In the genomic region with DNA sequence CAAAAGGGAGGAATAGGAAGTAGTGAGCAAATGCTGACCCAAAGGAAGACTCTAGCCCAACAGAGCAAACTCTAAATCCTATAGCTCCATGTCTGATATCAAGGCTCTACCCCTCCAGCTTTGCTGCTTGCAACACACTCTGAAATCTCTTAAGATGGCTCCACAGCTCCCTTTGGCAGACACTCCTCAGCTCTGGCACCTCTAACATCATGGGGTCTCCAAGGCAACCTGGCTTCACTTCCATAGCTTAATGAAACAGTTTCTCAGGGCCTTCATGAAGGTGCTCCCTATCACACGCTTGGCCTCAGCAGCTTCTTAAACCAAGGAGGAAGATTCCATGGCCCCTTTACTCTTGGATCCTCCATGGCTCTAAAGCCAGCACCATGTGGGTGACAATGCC, we compare ENCODE assay signal across 28 mouse cellular contexts.
A peak's percentile ranks its signal among the peaks of the same experiment; 100 is the strongest.
DNase-seq lines count a peak whose midpoint lies in the region; ATAC-seq and TF ChIP-seq lines count a peak whose summit lies in the region.
"Had no signal": no experiment of that assay in that cellular context is flagged by ENCODE, and none has a peak within 500 bp of the region (broad histone marks: within the 10 kb centered on the region; RNA-seq: fewer than 3 reads in every experiment).

No protein-coding gene starts in this region.

- 73% methylated on average over 1 of the region's 1 CpGs for WGBS in forebrain, postnatal 0 days
- 87% methylated on average over 1 of the region's 1 CpGs for WGBS in forebrain, embryonic 15.5 days
- WGBS in midbrain, embryonic 15.5 days, result 96% methylated on average over 1 of the region's 1 CpGs

- no peak overlapping the region for H3K4me3 ChIP-seq in forebrain, postnatal 0 days (ENCODE audit: low read depth, low read length)
- H3K4me3 ChIP-seq in forebrain, embryonic 15.5 days, result no peak overlapping the region
- no peak overlapping the region for H3K4me3 ChIP-seq in midbrain, embryonic 15.5 days
- H3K4me3 ChIP-seq: embryonic facial prominence, embryonic 10.5 days; embryonic facial prominence, embryonic 13.5 days; erythroblast, embryonic 14.5 days; forebrain, embryonic 13.5 days; heart, adult 2 months; heart, embryonic 10.5 days; heart, embryonic 13.5 days; hindbrain, embryonic 12.5 days; hindbrain, embryonic 15.5 days had no signal

- H3K4me1 ChIP-seq in forebrain, postnatal 0 days (ENCODE audit: insufficient read depth), result no peaks in the 10 kb centered on the region
- no peaks in the 10 kb centered on the region for H3K4me1 ChIP-seq in forebrain, embryonic 15.5 days
- no peaks in the 10 kb centered on the region for H3K4me1 ChIP-seq in midbrain, embryonic 15.5 days
- H3K4me1 ChIP-seq: forebrain, embryonic 13.5 days; hindbrain, embryonic 12.5 days; hindbrain, embryonic 15.5 days had no signal

- no peak overlapping the region for H3K9ac ChIP-seq in forebrain, postnatal 0 days
- no peak overlapping the region for H3K9ac ChIP-seq in forebrain, embryonic 15.5 days (replicated peaks)
- no peak overlapping the region for H3K9ac ChIP-seq in midbrain, embryonic 15.5 days
- H3K9ac ChIP-seq: embryonic facial prominence, embryonic 13.5 days; forebrain, embryonic 13.5 days; heart, embryonic 13.5 days; hindbrain, embryonic 12.5 days; hindbrain, embryonic 15.5 days had no signal

- H3K9me3 ChIP-seq in forebrain, postnatal 0 days (ENCODE audit: low read length), result no peaks in the 10 kb centered on the region
- no peaks in the 10 kb centered on the region for H3K9me3 ChIP-seq in forebrain, embryonic 15.5 days
- H3K9me3 ChIP-seq in midbrain, embryonic 15.5 days, result no peaks in the 10 kb centered on the region
- H3K9me3 ChIP-seq: embryonic facial prominence, embryonic 10.5 days; embryonic facial prominence, embryonic 13.5 days; forebrain, embryonic 13.5 days; G1E; heart, embryonic 10.5 days; heart, embryonic 13.5 days; hindbrain, embryonic 12.5 days; hindbrain, embryonic 15.5 days had no signal

- no peak overlapping the region for H3K4me2 ChIP-seq in forebrain, postnatal 0 days (ENCODE audit: low read depth)
- H3K4me2 ChIP-seq in forebrain, embryonic 15.5 days (replicated peaks), result no peak overlapping the region
- no peak overlapping the region for H3K4me2 ChIP-seq in midbrain, embryonic 15.5 days
- H3K4me2 ChIP-seq: embryonic facial prominence, embryonic 13.5 days; forebrain, embryonic 13.5 days; heart, embryonic 13.5 days; hindbrain, embryonic 12.5 days; hindbrain, embryonic 15.5 days had no signal

- no peak overlapping the region for H3K27ac ChIP-seq in forebrain, postnatal 0 days (ENCODE audit: low read depth, low read length)
- H3K27ac ChIP-seq in forebrain, embryonic 15.5 days (replicated peaks), result no peak overlapping the region
- H3K27ac ChIP-seq in midbrain, embryonic 15.5 days, result no peak overlapping the region
- H3K27ac ChIP-seq: embryonic facial prominence, embryonic 10.5 days; embryonic facial prominence, embryonic 13.5 days; forebrain, embryonic 13.5 days; heart, adult 2 months; heart, embryonic 10.5 days; heart, embryonic 13.5 days; hindbrain, embryonic 12.5 days; hindbrain, embryonic 15.5 days had no signal

- peaks cover 5% of the 10 kb centered on the region for H3K27me3 ChIP-seq in forebrain, postnatal 0 days (ENCODE audit: insufficient read depth, low read length)
- H3K27me3 ChIP-seq in forebrain, embryonic 15.5 days, result peaks cover 21% of the 10 kb centered on the region; the same call in 1 of the 2 replicates
- H3K27me3 ChIP-seq in midbrain, embryonic 15.5 days (replicated peaks), result peaks cover 18% of the 10 kb centered on the region; the same call in 1 of the 2 replicates
- H3K27me3 ChIP-seq: embryonic facial prominence, embryonic 13.5 days; Patski had no signal

- H3K36me3 ChIP-seq in forebrain, postnatal 0 days (ENCODE audit: insufficient read depth), result no peaks in the 10 kb centered on the region
- H3K36me3 ChIP-seq in forebrain, embryonic 15.5 days, result no peaks in the 10 kb centered on the region
- H3K36me3 ChIP-seq in midbrain, embryonic 15.5 days (replicated peaks), result no peaks in the 10 kb centered on the region
- H3K36me3 ChIP-seq: embryonic facial prominence, embryonic 10.5 days; embryonic facial prominence, embryonic 13.5 days; G1E; heart, embryonic 10.5 days; heart, embryonic 13.5 days; hindbrain, embryonic 12.5 days; hindbrain, embryonic 15.5 days had no signal

- ATAC-seq in forebrain, postnatal 0 days, result peak; percentile 67
- no peak for ATAC-seq in forebrain, embryonic 15.5 days (replicated peaks)
- ATAC-seq in midbrain, embryonic 15.5 days (replicated peaks), result no peak
- ATAC-seq: forebrain, embryonic 13.5 days; intestine, postnatal 0 days; Patski had no signal

- no peak for TF ChIP-seq CTCF in forebrain, postnatal 0 days (IDR thresholded peaks at IDR 0.05; ENCODE audit: low read depth)

- DNase-seq in cerebellum, postnatal 10 days, result peak; percentile 49 to 61
- DNase-seq in cerebellum, adult 18-20 months, result no peak
- DNase-seq in forebrain, postnatal 0 days, result peak; percentile 69
- peak; percentile 60 for DNase-seq in adipocyte (ENCODE audit: low spot score)
- DNase-seq: adrenal gland, adult 2 months; adrenal gland, postnatal 25 days; B cell, adult 2 months; cerebellum, adult 11 months; cerebellum, adult 8-10 months; cerebellum, postnatal 36 days; embryo, embryonic 11 days; gastrocnemius, postnatal 10 days; gastrocnemius, postnatal 36 days; heart, adult 2 months; kidney, adult 2 months had no signal

Comparison
In these comparisons a context has a peak if more than half of its experiments do, and no peak if none do; other contexts are left out.
1. DNase-seq: peak in cerebellum, postnatal 10 days (2 of 2), forebrain, postnatal 0 days (single experiment) and adipocyte (single experiment); none in cerebellum, adult 18-20 months (0 of 2).